Comparison of ENCODE assay signal across 14 mouse cellular contexts in genomic region chr14:32317822-32318221, GRCm38 (mm10). TPM values are rescaled to one million over a fixed set of nuclear protein-coding genes. Genes with fewer than 3 reads are reported as not detected.
DNase-seq lines count a peak whose midpoint lies in the region; ATAC-seq and TF ChIP-seq lines count a peak whose summit lies in the region.
"Had no signal": no experiment of that assay in that cellular context is flagged by ENCODE, and none has a peak within 500 bp of the region (broad histone marks: within the 10 kb centered on the region; RNA-seq: fewer than 3 reads in every experiment).

No protein-coding gene starts in this region.

- H3K4me2 ChIP-seq in limb, embryonic 11.5 days (ENCODE audit: low read depth, severe bottlenecking): no peak overlapping the region
- H3K4me2 ChIP-seq in hindbrain, embryonic 13.5 days: 0 out of 2 replicates have a peak overlapping the region, but pooled peaks have one; percentile 23
- H3K4me2 ChIP-seq in neural tube, embryonic 13.5 days: 0 out of 2 replicates have a peak overlapping the region, but pooled peaks have one; percentile 1
- H3K4me2 ChIP-seq: kidney, embryonic 15.5 days had no signal

- no peaks in the 10 kb centered on the region for H3K4me1 ChIP-seq in limb, embryonic 11.5 days (ENCODE audit: control insufficient read depth, insufficient read depth, low read length)
- H3K4me1 ChIP-seq in limb, embryonic 10.5 days: peaks cover 11% of the 10 kb centered on the region
- H3K4me1 ChIP-seq in hindbrain, embryonic 13.5 days (replicated peaks): peaks cover 10% of the 10 kb centered on the region
- H3K4me1 ChIP-seq in neural tube, embryonic 13.5 days (replicated peaks): peaks cover 16% of the 10 kb centered on the region
- no peaks in the 10 kb centered on the region for H3K4me1 ChIP-seq in heart, adult 2 months (ENCODE audit: control insufficient read depth, insufficient read depth, low read length)

- TF ChIP-seq POLR2A in heart, adult 2 months (IDR thresholded peaks at IDR 0.05; ENCODE audit: insufficient read depth, low read depth, low read length): no peak

- ATAC-seq in limb, embryonic 11.5 days (ENCODE audit: insufficient number of reproducible peaks, low FRiP score, low TSS enrichment, low read depth): no peak
- ATAC-seq in hindbrain, embryonic 13.5 days (ENCODE audit: low FRiP score): peak; percentile 40; the same call in 1 of the 2 replicates
- no peak for ATAC-seq in neural tube, embryonic 13.5 days (ENCODE audit: low read depth)

- 6% methylated on average over 4 of the region's 4 CpGs for WGBS in limb, embryonic 11.5 days
- 7% methylated on average over 4 of the region's 4 CpGs for WGBS in limb, embryonic 10.5 days
- 8% methylated on average over 4 of the region's 4 CpGs for WGBS in hindbrain, embryonic 13.5 days
- 13% methylated on average over 4 of the region's 4 CpGs for WGBS in neural tube, embryonic 13.5 days
- WGBS in heart, adult 2 months: 12% methylated on average over 4 of the region's 4 CpGs

- TF ChIP-seq CTCF in heart, adult 2 months (IDR thresholded peaks at IDR 0.05): no peak

- DNase-seq in limb, embryonic 11.5 days (ENCODE audit: low spot score): peak; percentile 28
- no peak for DNase-seq in limb, embryonic 10.5 days (ENCODE audit: low spot score)
- DNase-seq in NIH3T3 (ENCODE audit: low read depth): peak; percentile 76
- no peak for DNase-seq in heart, adult 2 months
- no peak for DNase-seq in spleen, postnatal 36 days (ENCODE audit: low spot score in 2 of 2)
- no peak for DNase-seq in adrenal gland, adult 8-10 months
- DNase-seq: adrenal gland, postnatal 14 days; cerebellum, adult 11-12 months; gastrocnemius, postnatal 10 days had no signal

- no peaks in the 10 kb centered on the region for H3K9me3 ChIP-seq in limb, embryonic 11.5 days (ENCODE audit: control insufficient read depth, low read length)
- H3K9me3 ChIP-seq in limb, embryonic 10.5 days (replicated peaks): no peaks in the 10 kb centered on the region
- H3K9me3 ChIP-seq in hindbrain, embryonic 13.5 days: no peaks in the 10 kb centered on the region
- H3K9me3 ChIP-seq in neural tube, embryonic 13.5 days: no peaks in the 10 kb centered on the region
- H3K9me3 ChIP-seq: G1E; kidney, embryonic 15.5 days had no signal

- no peak for TF ChIP-seq EP300 in heart, adult 2 months (IDR thresholded peaks at IDR 0.05; ENCODE audit: insufficient read depth, low read depth, low read length)

- no peak overlapping the region for H3K4me3 ChIP-seq in limb, embryonic 11.5 days (ENCODE audit: low read depth, low read length)
- H3K4me3 ChIP-seq in limb, embryonic 10.5 days: no peak overlapping the region
- H3K4me3 ChIP-seq in hindbrain, embryonic 13.5 days: no peak overlapping the region
- H3K4me3 ChIP-seq in neural tube, embryonic 13.5 days: no peak overlapping the region
- H3K4me3 ChIP-seq in heart, adult 2 months: no peak overlapping the region
- H3K4me3 ChIP-seq: kidney, embryonic 15.5 days had no signal

- H3K79me2 ChIP-seq in heart, adult 2 months (replicated peaks; ENCODE audit: control insufficient read depth, insufficient read depth, low read length): no peaks in the 10 kb centered on the region

- H3K27ac ChIP-seq in limb, embryonic 11.5 days (replicated peaks; ENCODE audit: low read depth, low read length): no peak overlapping the region
- no peak overlapping the region for H3K27ac ChIP-seq in limb, embryonic 10.5 days
- H3K27ac ChIP-seq in hindbrain, embryonic 13.5 days: no peak overlapping the region
- no peak overlapping the region for H3K27ac ChIP-seq in neural tube, embryonic 13.5 days (replicated peaks)
- H3K27ac ChIP-seq in heart, adult 2 months: no peak overlapping the region
- H3K27ac ChIP-seq: kidney, embryonic 15.5 days had no signal

- no peaks in the 10 kb centered on the region for H3K36me3 ChIP-seq in limb, embryonic 11.5 days (ENCODE audit: control insufficient read depth, insufficient read depth, low read length)
- no peaks in the 10 kb centered on the region for H3K36me3 ChIP-seq in limb, embryonic 10.5 days
- H3K36me3 ChIP-seq in hindbrain, embryonic 13.5 days: no peaks in the 10 kb centered on the region
- no peaks in the 10 kb centered on the region for H3K36me3 ChIP-seq in neural tube, embryonic 13.5 days
- no peaks in the 10 kb centered on the region for H3K36me3 ChIP-seq in heart, adult 2 months (ENCODE audit: control insufficient read depth, insufficient read depth, low read length)
- H3K36me3 ChIP-seq: G1E; kidney, embryonic 15.5 days had no signal

- no peaks in the 10 kb centered on the region for H3K27me3 ChIP-seq in limb, embryonic 11.5 days (ENCODE audit: control insufficient read depth, insufficient read depth, low read length)
- no peaks in the 10 kb centered on the region for H3K27me3 ChIP-seq in limb, embryonic 10.5 days (ENCODE audit: low read depth, poor library complexity, severe bottlenecking)
- H3K27me3 ChIP-seq in hindbrain, embryonic 13.5 days: no peaks in the 10 kb centered on the region
- H3K27me3 ChIP-seq in neural tube, embryonic 13.5 days: no peaks in the 10 kb centered on the region
- no peaks in the 10 kb centered on the region for H3K27me3 ChIP-seq in heart, adult 2 months (ENCODE audit: control insufficient read depth, insufficient read depth, low read length)
- H3K27me3 ChIP-seq: kidney, embryonic 15.5 days had no signal

- intact Hi-C loops in heart, adult 2 months (cut with DNase I): no loop called here

- H3K9ac ChIP-seq in limb, embryonic 11.5 days (ENCODE audit: low read length): no peak overlapping the region
- H3K9ac ChIP-seq in hindbrain, embryonic 13.5 days: no peak overlapping the region
- H3K9ac ChIP-seq in neural tube, embryonic 13.5 days: no peak overlapping the region
- H3K9ac ChIP-seq in heart, adult 2 months (ENCODE audit: low read depth, low read length): no peak overlapping the region
- H3K9ac ChIP-seq: kidney, embryonic 15.5 days had no signal

RNA-seq across cellular contexts. Expression of gene Ogdhl, which starts 4.0 kb away (rescaled TPM):
- 17.6 and 18.8 TPM in 2 replicates for polyA plus RNA-seq in limb, embryonic 11.5 days (2014; fragmentation: Nextera tagmentation; extraction: Ambion mirVana)
- 15.8 and 21.1 TPM in 2 replicates for polyA plus RNA-seq in limb, embryonic 10.5 days (2016; fragmentation: Nextera tagmentation; extraction: Ambion mirVana)
- polyA plus RNA-seq in hindbrain, embryonic 13.5 days (2015; fragmentation: Nextera tagmentation; extraction: Ambion mirVana): 21.8 and 24.9 TPM in 2 replicates
- polyA plus RNA-seq in neural tube, embryonic 13.5 days (2015; fragmentation: Nextera tagmentation; extraction: Ambion mirVana): 20.4 and 20.6 TPM in 2 replicates
- 10 to 100 TPM; 65.0 to 93.6 TPM for total RNA-seq in heart, adult 2 months (2021)
- 110 and 129 TPM in 2 replicates for polyA plus RNA-seq in heart, adult 2 months (2012; rRNA removed)
- total RNA-seq in adrenal gland, adult 8-10 months (2022): 10 to 100 TPM; 12.2 to 18.3 (median 15.2) TPM
- total RNA-seq: megakaryocyte progenitor cell, adult 5-6 weeks had no signal

Comparison
In these comparisons a context has a peak if more than half of its experiments do, and no peak if none do; other contexts are left out.
1. DNase-seq: peak in limb, embryonic 11.5 days (single experiment) and NIH3T3 (single experiment); none in limb, embryonic 10.5 days (single experiment), heart, adult 2 months (0 of 2), spleen, postnatal 36 days (0 of 2) and adrenal gland, adult 8-10 months (single experiment).